Comparison of ENCODE assay signal across 8 mouse cellular contexts in genomic region chr9:120492010-120492399, GRCm38 (mm10). TPM values are rescaled to one million over a fixed set of nuclear protein-coding genes. Genes with fewer than 3 reads are reported as not detected.
DNase-seq lines count a peak whose midpoint lies in the region; ATAC-seq and TF ChIP-seq lines count a peak whose summit lies in the region.

Eif1b (plus strand) TSS chr9:120492232.

- no peaks in the 10 kb centered on the region for H3K4me1 ChIP-seq in kidney, adult 2 months (ENCODE audit: control insufficient read depth, insufficient read depth, low read length)
- peaks cover 7% of the 10 kb centered on the region for H3K4me1 ChIP-seq in forebrain, embryonic 11.5 days (replicated peaks; ENCODE audit: control insufficient read depth, insufficient read depth, low read length)
- H3K4me1 ChIP-seq in limb, embryonic 14.5 days (ENCODE audit: control insufficient read depth, insufficient read depth, low read length): 0 out of 2 replicates have a peak, but pooled peaks cover 6% of the 10 kb centered on the region
- peaks cover 22% of the 10 kb centered on the region for H3K4me1 ChIP-seq in neural tube, embryonic 13.5 days (replicated peaks)

- TF ChIP-seq CTCF in kidney, adult 2 months (conservative IDR thresholded peaks at IDR 0.05; ENCODE audit: insufficient read depth, insufficient read length, low read depth, low read length): no peak

- H3K4me2 ChIP-seq in forebrain, embryonic 11.5 days (ENCODE audit: low read depth, low read length, severe bottlenecking): peak within 1 kb of the TSS; percentile 93
- H3K4me2 ChIP-seq in limb, embryonic 14.5 days (replicated peaks; ENCODE audit: low read depth, low read length, severe bottlenecking): peak within 1 kb of the TSS; percentile 81
- peak within 1 kb of the TSS; percentile 91 for H3K4me2 ChIP-seq in neural tube, embryonic 13.5 days

- H3K9me3 ChIP-seq in forebrain, embryonic 11.5 days (ENCODE audit: control insufficient read depth, low read length): no peaks in the 10 kb centered on the region
- H3K9me3 ChIP-seq in limb, embryonic 14.5 days (ENCODE audit: control insufficient read depth, low read length): no peaks in the 10 kb centered on the region
- H3K9me3 ChIP-seq in neural tube, embryonic 13.5 days: no peaks in the 10 kb centered on the region

- DNase-seq in kidney, adult 2 months: peak; percentile 49
- no peak for DNase-seq in kidney, postnatal 10 days
- DNase-seq in MN1 (ENCODE audit: low spot score): peak; percentile 12
- no peak for DNase-seq in forebrain, embryonic 11.5 days (ENCODE audit: low spot score)
- DNase-seq in heart, postnatal 4 days: no peak
- no peak for DNase-seq in limb, embryonic 14.5 days (ENCODE audit: low spot score)
- DNase-seq in cerebellum, postnatal 25 days: no peak

- H3K36me3 ChIP-seq in kidney, adult 2 months (ENCODE audit: control insufficient read depth, insufficient read depth, low read length): 0 out of 2 replicates have a peak, but pooled peaks cover 1% of the 10 kb centered on the region
- H3K36me3 ChIP-seq in forebrain, embryonic 11.5 days (ENCODE audit: control insufficient read depth, insufficient read depth, low read length): peaks cover 13% of the 10 kb centered on the region
- peaks cover 24% of the 10 kb centered on the region for H3K36me3 ChIP-seq in limb, embryonic 14.5 days (ENCODE audit: control insufficient read depth, insufficient read depth, low read length)
- H3K36me3 ChIP-seq in neural tube, embryonic 13.5 days: peaks cover 28% of the 10 kb centered on the region

- peak; percentile 47 for ATAC-seq in forebrain, embryonic 11.5 days (replicated peaks; ENCODE audit: low FRiP score)
- ATAC-seq in limb, embryonic 14.5 days (ENCODE audit: low FRiP score, low read depth): peak; percentile 35
- peak; percentile 52 for ATAC-seq in neural tube, embryonic 13.5 days (ENCODE audit: low read depth)

- no peaks in the 10 kb centered on the region for H3K27me3 ChIP-seq in kidney, adult 2 months (replicated peaks; ENCODE audit: control insufficient read depth, insufficient read depth, low read length)
- no peaks in the 10 kb centered on the region for H3K27me3 ChIP-seq in forebrain, embryonic 11.5 days (ENCODE audit: control insufficient read depth, insufficient read depth, low read length)
- no peaks in the 10 kb centered on the region for H3K27me3 ChIP-seq in limb, embryonic 14.5 days (ENCODE audit: control insufficient read depth, insufficient read depth, low read length)
- no peaks in the 10 kb centered on the region for H3K27me3 ChIP-seq in neural tube, embryonic 13.5 days

- 5% methylated on average over 19 of the region's 19 CpGs for WGBS in kidney, adult 2 months
- WGBS in forebrain, embryonic 11.5 days: 3% methylated on average over 17 of the region's 19 CpGs
- WGBS in limb, embryonic 14.5 days: 5% methylated on average over 15 of the region's 19 CpGs
- 3% methylated on average over 19 of the region's 19 CpGs for WGBS in neural tube, embryonic 13.5 days

- TF ChIP-seq POLR2A in kidney, adult 2 months (IDR thresholded peaks at IDR 0.05; ENCODE audit: low read depth, low read length): no peak
- no peak for TF ChIP-seq POLR2A in limb, embryonic 14.5 days (IDR thresholded peaks at IDR 0.05; ENCODE audit: borderline replicate concordance, extremely low read depth, insufficient read depth, insufficient read length)

- H3K9ac ChIP-seq in forebrain, embryonic 11.5 days (ENCODE audit: low read length): peak within 1 kb of the TSS; percentile 100
- peak within 1 kb of the TSS; percentile 96 for H3K9ac ChIP-seq in limb, embryonic 14.5 days (ENCODE audit: low read depth, low read length, severe bottlenecking)
- H3K9ac ChIP-seq in neural tube, embryonic 13.5 days: peak within 1 kb of the TSS; percentile 100

- H3K27ac ChIP-seq in kidney, adult 2 months (ENCODE audit: insufficient read depth, low read depth, low read length): peak within 1 kb of the TSS; percentile 44
- H3K27ac ChIP-seq in forebrain, embryonic 11.5 days (ENCODE audit: low read depth, low read length): peak within 1 kb of the TSS; percentile 87
- peak within 1 kb of the TSS; percentile 91 for H3K27ac ChIP-seq in limb, embryonic 14.5 days (replicated peaks; ENCODE audit: low read depth, low read length)
- peak within 1 kb of the TSS; percentile 94 for H3K27ac ChIP-seq in neural tube, embryonic 13.5 days (replicated peaks)

- H3K4me3 ChIP-seq in kidney, adult 2 months (ENCODE audit: insufficient read depth, low read depth, low read length): peak within 1 kb of the TSS; percentile 79
- peak within 1 kb of the TSS; percentile 100 for H3K4me3 ChIP-seq in forebrain, embryonic 11.5 days (ENCODE audit: low read depth, low read length)
- peak within 1 kb of the TSS; percentile 99 for H3K4me3 ChIP-seq in limb, embryonic 14.5 days (replicated peaks; ENCODE audit: low read length)
- H3K4me3 ChIP-seq in neural tube, embryonic 13.5 days: peak within 1 kb of the TSS; percentile 97

RNA-seq across cellular contexts. Expression of gene Eif1b, which starts in this region (rescaled TPM):
- polyA plus RNA-seq in kidney, adult 2 months (2012; rRNA removed): 40.7 and 41.0 TPM in 2 replicates
- 332 and 346 TPM in 2 replicates for polyA plus RNA-seq in forebrain, embryonic 11.5 days (2014; fragmentation: Nextera tagmentation; extraction: Ambion mirVana)
- 10 to 100 TPM; 64.6 to 68.6 TPM for total RNA-seq in heart, postnatal 4 days (2021)
- polyA plus RNA-seq in limb, embryonic 14.5 days (2012; rRNA removed): 96.3 and 101 TPM in 2 replicates
- 171 and 191 TPM in 2 replicates for polyA plus RNA-seq in limb, embryonic 14.5 days (2014; fragmentation: Nextera tagmentation; extraction: Ambion mirVana)
- 342 and 351 TPM in 2 replicates for polyA plus RNA-seq in neural tube, embryonic 13.5 days (2015; fragmentation: Nextera tagmentation; extraction: Ambion mirVana)

Comparison
In these comparisons a context has a peak if more than half of its experiments do, and no peak if none do; other contexts are left out.
1. DNase-seq: peak in kidney, adult 2 months (single experiment) and MN1 (single experiment); none in kidney, postnatal 10 days (single experiment), forebrain, embryonic 11.5 days (single experiment), heart, postnatal 4 days (single experiment), limb, embryonic 14.5 days (single experiment) and cerebellum, postnatal 25 days (0 of 2).
2. H3K27ac ChIP-seq: peak in every context shown above with its lines; median percentile 94 in neural tube, embryonic 13.5 days; 91 in limb, embryonic 14.5 days; 87 in forebrain, embryonic 11.5 days; 44 in kidney, adult 2 months.
3. Peak in every context shown above with its lines, with median percentiles within 50 percentile points of each other: H3K4me3 ChIP-seq, ATAC-seq, H3K4me2 ChIP-seq and H3K9ac ChIP-seq.